Mouse (Mus musculus) ES-E14 (cell line): ENCODE results near the gene Gm10778. TPM values are rescaled to one million over a fixed set of nuclear protein-coding genes. Genes with fewer than 3 reads are reported as not detected.

ENCODE experiments used
- total RNA-seq: library from RNA; depleted of rRNA; stranded (reverse); fragments of 300-350 nt; gene quantifications from 2 replicates; pipeline ENCODE4 v1.2.3, GENCODE M21; 2012; rRNA removed

Gene Gm10778
- total RNA-seq, 1 experiment: 5.3 TPM

Other genes starting within 250 kb of the Gm10778 start
- 4.9 and 6.3 TPM in 2 replicates for gene Nfic, start 193.4 kb upstream of the Gm10778 start, total RNA-seq
- 5.0 and 8.2 TPM in 2 replicates for gene Celf5, start 166.3 kb upstream of the Gm10778 start, total RNA-seq
- gene Ncln, start 152.7 kb upstream of the Gm10778 start, total RNA-seq: 254 and 393 TPM in 2 replicates
- gene S1pr4, start 148.9 kb upstream of the Gm10778 start, total RNA-seq: 0.94 and 1.9 TPM in 2 replicates
- 11.8 and 16.6 TPM in 2 replicates for gene Gna15, start 124.8 kb upstream of the Gm10778 start, total RNA-seq
- gene Gna11, start 103.9 kb upstream of the Gm10778 start, total RNA-seq: 52.1 and 53.4 TPM in 2 replicates
- gene Aes, start 89.6 kb upstream of the Gm10778 start, total RNA-seq: 102 and 145 TPM in 2 replicates
- 2.4 and 2.6 TPM in 2 replicates for gene Tle2, start 74.5 kb upstream of the Gm10778 start, total RNA-seq
- 17.7 and 22.0 TPM in 2 replicates for gene Tle6, start 48.0 kb upstream of the Gm10778 start, total RNA-seq
- 2.3 and 2.5 TPM in 2 replicates for gene BC025920, start 42.8 kb upstream of the Gm10778 start, total RNA-seq
- 14.5 and 16.7 TPM in 2 replicates for gene Sirt6, start 21.3 kb upstream of the Gm10778 start, total RNA-seq
- gene Ankrd24, start 20.5 kb upstream of the Gm10778 start, total RNA-seq: 14.4 and 18.6 TPM in 2 replicates
- 6.1 and 7.3 TPM in 2 replicates for gene Zfp433, start 55.8 kb downstream of the Gm10778 start, total RNA-seq
- 7.0 and 10.1 TPM in 2 replicates for gene Gm3055, start 122.1 kb downstream of the Gm10778 start, total RNA-seq
- gene Gm4767, start 163.1 kb downstream of the Gm10778 start, total RNA-seq: 1.6 and 2.6 TPM in 2 replicates
- gene Gm32687, start 214.9 kb downstream of the Gm10778 start, total RNA-seq: not detected in 2 replicates